Mouse (Mus musculus): ENCODE measurements at regions not wholly inside any gene's neighbourhood (a gene's known extent, or its start where the extent isn't known, plus 50 kb on each side); places are given as distances from the start of the nearest gene placed in this dataset.

DNA sequence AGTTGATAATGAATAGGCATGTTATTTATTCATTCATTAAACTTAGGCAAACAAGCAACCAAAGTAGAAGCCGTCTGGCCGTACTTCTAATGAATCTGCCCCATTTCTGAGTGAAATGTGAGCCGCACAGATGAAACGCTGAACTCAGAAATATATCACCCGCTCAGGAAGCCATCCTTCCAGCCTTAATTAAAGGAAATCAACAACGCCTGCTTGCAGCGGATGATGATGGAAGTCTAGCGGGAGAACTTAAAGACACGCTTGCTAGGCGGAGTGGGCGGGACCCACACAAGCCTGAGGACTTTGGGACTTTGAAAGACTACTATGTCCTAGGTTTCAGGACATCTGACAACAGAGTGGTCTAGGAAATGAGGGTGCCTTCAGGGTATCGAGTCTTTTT lies 117.7 kb upstream of the Xylt1 start:
- DNase-seq (ENCODE audit: low read depth, low spot score): no peak

DNA sequence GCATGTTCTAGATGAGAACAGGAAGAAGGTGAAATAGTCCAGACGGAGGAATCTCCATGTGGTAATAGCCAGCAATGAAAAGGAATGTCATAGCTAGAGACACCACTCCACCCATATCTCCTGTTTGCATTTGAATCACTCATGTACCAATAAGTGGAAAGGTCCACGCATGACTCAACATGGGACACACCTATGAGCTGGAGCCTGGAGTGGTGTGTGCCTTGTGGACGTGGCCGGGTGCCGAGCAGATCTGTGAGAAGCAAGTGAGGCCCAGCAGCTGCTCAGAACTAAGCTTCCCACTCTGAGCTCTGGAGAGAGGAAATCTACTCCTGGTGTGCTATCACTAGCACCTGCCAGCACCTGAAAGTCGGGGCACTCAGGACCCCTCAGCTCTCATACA lies 116.4 kb upstream of the Xylt1 start:
- no peak for DNase-seq (ENCODE audit: low read depth, low spot score)

DNA sequence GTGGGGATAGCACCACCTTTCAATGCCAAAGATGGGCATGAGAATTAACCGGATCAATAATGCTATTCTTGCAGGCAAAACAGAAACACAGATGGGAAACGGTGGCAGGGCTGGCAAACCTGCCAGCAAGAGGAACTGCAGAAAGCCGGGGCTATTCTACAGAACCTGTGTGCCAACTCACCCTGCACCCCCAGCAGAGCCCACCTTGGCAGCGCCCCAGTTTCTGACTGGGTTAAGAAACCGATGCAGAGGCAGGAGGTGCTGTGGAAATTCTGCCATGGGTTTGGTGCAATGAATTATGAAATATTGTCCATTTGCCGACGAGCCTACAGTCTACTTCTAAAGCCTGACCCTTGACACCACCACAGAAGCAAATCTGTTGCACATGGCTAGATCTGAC lies 112.7 kb upstream of the Xylt1 start:
- DNase-seq (ENCODE audit: low read depth, low spot score): no peak

DNA sequence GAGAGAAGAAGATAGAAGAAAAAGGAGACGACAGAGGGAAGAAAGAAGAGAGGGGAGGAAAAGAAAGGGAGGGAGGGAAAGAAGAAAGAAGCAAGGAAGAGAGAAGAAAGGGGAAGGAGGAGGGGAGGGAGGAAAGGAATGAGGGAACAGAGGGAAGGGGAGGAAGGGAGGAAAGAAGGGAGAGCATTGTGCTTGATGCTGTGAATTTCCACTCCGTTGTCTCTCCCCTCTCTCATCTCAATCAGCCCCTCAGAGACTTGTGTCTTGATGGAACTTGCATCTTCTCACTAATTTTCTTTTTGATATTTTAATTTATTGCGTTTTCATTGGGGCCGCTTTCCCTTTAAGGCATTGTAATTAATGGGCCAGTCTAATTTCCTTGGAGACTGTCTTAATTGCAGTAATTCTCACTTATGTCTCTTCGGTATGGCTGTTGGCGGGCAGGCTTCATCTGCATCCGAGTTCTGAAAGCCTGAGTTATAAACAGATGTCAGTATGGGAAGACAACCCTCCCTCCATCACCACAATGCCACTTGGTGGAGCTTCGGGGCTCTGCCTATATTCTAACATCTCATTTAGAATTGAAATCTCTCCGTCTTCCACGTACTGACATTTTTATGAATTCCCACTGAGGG lies 111.4 kb upstream of the Xylt1 start:
- no peak for DNase-seq (ENCODE audit: low read depth, low spot score)

DNA sequence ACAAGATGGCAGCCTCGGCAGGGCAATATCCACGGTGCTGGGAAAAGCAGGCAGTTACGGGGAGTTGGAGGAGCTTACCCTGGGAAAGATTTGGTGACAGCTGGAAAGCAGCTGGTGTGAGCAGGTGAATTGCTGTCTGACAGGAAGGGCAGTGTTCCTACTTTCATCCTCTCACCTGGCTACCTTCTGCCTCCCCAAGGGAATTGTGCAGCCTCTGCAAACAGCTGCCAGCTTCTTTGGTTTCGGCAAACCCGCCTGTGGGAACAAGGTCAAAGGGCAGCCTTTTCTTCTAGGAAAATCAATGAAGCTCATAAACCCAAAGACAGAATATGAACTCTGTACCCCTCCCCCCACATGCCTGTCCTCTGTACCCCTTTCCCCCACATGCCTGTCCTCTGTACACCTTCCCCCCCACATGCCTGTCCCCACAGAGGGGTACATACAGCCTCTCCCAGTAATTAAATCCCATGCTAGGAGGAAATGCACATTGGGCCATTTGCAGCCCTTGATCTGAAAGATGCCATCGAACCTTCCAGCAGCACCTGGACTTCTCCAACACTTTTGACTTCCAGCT lies 102.3 kb upstream of the Xylt1 start:
- DNase-seq (ENCODE audit: low read depth, low spot score): peak; percentile 46

DNA sequence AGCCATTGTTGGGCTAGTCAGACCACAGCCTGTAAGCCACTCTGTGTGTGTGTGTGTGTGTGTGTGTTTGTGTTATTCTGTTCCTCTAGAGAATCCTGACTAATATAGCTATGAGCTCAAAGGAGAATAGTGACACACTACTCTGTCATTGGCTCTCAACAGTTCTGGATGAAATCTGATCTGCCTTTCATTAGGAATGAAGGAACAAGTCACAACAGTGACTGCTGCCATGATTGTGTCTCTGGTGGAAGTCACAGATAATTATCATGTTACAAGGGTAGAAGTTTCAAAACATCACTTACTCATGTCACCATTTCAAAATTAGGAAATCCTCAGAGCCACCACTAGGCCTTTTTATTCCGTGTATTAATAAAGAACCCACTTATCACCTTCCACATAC lies 98.6 kb upstream of the Xylt1 start:
- DNase-seq (ENCODE audit: low read depth, low spot score): no peak

DNA sequence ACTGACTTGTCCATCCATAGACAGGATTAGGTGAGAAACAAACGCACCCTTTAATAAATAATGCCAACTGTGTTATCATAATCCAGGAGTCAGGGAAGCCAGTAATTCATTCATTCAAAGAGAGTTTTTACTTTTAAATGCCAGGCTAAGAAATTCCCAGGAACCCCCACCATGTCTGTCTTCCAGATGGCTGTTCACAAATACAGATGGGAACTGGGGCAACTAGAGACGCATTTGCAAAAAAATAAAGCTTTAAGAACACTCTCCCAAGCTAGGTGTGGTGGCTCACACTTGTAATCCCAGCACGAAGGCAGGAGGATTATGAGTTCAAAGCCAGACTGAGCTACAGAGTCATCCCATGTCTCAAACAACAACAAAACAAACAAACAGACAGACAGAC lies 95.6 kb upstream of the Xylt1 start:
- no peak for DNase-seq (ENCODE audit: low read depth, low spot score)

DNA sequence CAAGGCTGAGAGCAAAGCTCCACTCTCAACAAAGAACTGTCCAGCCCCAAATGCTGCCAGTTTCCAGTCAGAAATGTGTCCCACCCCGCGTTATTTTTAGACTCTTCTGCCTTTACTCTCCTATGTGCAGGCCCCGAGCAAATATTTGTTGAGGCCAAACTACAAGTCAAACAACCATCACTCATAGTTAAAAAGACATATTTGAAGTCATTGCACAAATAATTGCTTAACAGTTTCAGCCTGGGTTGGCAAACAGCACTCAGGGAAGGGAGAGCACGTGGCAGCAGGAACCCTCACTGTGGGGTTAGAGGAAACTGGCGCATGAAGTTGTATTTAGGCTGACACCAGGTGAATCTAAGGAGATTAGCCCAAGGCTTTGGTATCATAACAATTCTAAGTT lies 94.8 kb upstream of the Xylt1 start:
- no peak for DNase-seq (ENCODE audit: low read depth, low spot score)

DNA sequence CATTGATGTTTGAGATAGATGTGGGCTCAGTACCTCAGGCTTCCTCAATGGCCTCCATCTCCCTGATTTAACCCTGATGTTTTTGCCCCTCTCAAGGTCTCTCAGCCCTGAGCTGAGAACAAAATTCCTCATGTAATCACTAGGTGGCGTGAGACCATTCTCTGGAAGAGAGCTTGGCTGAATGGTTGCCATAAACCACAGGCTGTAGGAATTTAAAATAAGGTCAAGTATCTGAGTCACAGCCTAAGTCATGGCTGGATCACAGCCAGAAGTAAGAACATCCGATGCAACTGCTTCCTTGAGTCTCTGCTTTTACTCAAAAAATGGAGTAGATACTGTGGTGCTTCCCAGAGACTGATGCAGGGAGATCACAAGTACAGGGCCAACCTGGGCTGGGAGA lies 77.1 kb upstream of the Xylt1 start:
- no peak for DNase-seq (ENCODE audit: low read depth, low spot score)

DNA sequence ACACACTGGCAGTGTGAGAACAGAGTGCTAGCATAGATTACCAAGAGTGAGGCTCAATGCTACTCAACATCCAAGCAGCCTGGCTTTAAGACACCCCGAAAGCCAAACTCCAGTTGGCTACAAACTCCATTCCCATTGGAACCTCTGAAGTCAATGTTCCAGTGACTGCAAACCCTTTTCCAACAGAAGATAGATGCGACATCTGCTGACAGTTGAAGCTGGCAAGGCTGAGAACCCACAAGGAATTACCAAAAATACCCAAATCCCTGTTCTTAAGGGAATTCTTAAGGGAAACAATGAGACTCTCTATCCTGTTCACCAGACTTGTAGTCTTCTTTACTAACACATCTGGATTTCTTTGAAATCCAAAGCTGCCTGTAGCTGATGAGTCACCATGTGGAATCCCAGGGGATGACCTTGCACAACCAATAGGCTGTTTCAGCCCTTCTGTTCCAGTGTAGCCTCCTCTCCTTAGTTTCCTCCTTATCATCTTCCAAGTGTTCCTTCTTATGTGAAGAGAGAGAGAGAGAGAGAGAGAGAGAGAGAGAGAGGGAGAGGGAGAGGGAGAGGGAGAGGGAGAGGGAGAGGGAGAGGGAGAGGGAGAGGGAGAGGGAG lies 70.1 kb upstream of the Xylt1 start:
- no peak for DNase-seq (ENCODE audit: low read depth, low spot score)

DNA sequence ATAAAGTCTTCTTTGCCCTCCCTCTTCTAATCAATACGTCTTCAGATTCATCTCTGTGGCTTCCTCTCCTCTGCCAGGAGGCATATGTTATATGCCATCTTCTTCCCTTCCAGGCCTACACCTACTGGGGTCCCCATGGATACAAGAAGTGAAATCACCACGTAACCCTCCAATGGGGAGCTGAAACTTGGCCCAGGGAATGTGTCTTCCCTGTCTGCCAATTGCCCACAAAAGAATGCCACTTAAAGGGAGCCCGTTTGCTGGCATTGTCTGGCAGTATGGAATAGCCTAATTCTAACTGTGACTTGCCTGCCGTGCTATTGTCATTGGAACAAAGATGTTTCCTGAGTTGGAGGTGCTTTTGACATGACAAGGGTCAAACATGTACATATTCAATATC lies 69.5 kb upstream of the Xylt1 start:
- no peak for DNase-seq (ENCODE audit: low read depth, low spot score)

DNA sequence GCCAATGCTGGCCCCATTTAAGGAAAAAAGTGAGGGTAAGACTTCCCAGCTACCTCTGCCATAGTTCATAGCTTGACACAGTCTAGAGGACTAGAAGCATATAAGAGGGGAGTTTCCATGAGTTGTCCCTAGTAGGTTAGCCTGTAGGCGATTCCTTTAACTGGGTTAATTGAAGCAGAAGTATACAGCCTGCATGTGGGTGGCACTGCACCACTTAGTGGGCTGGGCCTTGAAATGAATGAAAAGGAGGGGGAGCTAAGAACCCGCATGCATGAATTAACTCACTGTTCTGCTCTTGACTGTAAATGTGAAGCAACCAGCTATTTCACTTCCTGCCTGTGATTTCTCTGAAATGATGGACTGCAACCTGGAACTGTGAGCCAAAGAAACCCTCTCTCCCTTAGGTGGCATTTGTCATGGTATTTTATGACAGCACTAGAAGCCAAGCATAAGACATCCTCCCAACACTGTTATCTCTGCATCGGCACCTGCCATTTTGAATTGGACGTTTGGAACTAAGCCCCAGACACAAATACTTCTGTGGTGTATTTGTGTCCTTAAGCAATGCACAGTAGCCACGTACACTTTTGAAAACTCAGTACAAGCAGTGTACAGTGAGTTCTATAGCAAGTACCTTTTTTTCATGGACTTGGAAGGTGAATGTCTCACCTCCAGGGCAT lies 64.5 kb upstream of the Xylt1 start:
- no peak for DNase-seq (ENCODE audit: low read depth, low spot score)

DNA sequence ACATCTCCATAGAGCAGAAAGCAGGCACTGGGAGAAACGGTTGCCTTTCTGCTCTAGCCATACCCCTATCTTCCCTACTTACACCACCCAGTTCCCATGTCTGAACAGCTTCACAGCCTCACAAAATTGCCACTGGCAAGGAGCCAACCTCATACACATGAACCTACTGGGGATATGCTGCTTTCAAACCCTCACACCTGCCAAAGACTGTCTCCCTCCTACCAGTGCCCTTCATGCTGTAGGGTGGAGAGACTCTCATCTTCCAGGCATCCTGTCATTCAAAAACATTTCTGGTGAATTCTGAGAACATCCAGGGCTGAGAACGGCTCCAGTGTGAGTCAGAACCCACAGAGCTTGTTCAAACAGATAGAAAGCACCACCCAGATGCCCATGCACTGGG lies 63.4 kb upstream of the Xylt1 start:
- no peak for DNase-seq (ENCODE audit: low read depth, low spot score)

DNA sequence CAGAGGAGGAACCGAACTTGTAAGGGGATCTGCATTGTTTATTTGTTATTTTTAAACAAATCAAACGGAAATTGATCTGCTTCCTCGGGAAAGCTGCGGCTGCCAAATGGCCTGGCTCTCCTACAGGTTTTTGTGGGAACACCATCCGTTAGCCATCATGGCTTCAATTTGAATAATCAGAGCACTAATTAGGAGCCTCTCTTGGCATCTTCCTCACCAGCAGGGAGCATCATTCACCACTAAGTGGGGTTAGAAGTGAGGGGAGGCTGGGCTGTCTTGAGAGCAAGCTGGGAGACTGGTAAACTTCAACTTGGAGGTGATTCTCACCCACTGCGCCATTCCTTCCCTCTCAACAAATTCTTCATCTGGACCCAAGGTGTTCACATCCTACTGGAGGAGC lies 60.2 kb upstream of the Xylt1 start:
- DNase-seq (ENCODE audit: low read depth, low spot score): no peak

Measured in forelimb bud, embryonic 11.5 days (tissue).